Mouse (Mus musculus) ES-Bruce4 (cell line): ENCODE data around the gene Iah1.

Source experiments
- CTCF ChIP-seq: IDR thresholded peaks from one replicate; pipeline ENCODE4 v1.8.1; 2011; ENCODE audit warnings: low read depth, low read length
- EP300 ChIP-seq: IDR thresholded peaks from 2 replicates; pipeline ENCODE4 v1.6.1; 2011; ENCODE audit warnings: low read depth, low read length; ENCODE audit not compliant: insufficient read depth

DNA sequence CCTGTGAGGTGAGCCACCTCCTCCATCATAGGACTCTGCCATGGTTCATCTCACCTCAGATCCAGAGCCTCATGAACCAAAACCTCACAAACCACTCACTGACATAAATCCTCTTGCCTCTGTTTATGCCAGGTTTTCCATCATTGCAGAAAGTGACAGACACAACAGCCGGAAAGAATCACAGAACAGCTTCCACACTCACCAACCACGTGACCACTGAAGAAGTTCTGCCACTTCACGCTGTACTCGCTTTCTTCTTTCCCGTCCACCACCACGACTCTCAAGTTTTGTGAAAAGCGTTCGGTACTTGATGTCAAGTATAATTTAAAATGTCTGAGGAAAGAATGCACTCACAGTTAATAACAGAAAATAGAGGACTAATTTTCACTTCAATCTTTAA, 37.5 kb downstream of the Iah1 start:
- TF ChIP-seq EP300 (no peak), CTCF (no peak)
